Mouse (Mus musculus) layer of hippocampus, adult 18-20 months (tissue): ENCODE measurements around the gene Icam4. TPM values are rescaled to one million over a fixed set of nuclear protein-coding genes. Genes with fewer than 3 reads are reported as not detected.
"Not testable (repeated sequence)": the region's sequence is repeated elsewhere in the genome, so short reads cannot be mapped to it uniquely, and the experiment has no call there.

Experiments used
- DNase-seq, 2 experiments: peaks; one replicate each; pipeline ENCODE4 v3.0.0; 2022; ENCODE audit warnings: low spot score in 2 of 2
- long read RNA-seq: library from polyadenylated mRNA; stranded (forward); transcript quantifications from one replicate; pipeline ENCODE4 v2.0.0, GENCODE M21; 2021
- total RNA-seq, 2 experiments: library from RNA; stranded (reverse); gene quantifications; 2 replicates each; pipeline ENCODE4 v1.2.3; 2021

Gene Icam4
- 1 to 10 TPM in 1 of 2 experiments, under 1 TPM in 1; 0.97 to 1.2 TPM for total RNA-seq
- long read RNA-seq, partial matches to known transcripts: 0 of 4 reads
- long read RNA-seq, other reads (novel, unspliced or antisense): 0 of 4 reads

- peak; percentile 49 to 86 for DNase-seq
Observed at GRCm38 (mm10) chr9:21029291-21030054, at the start of gene Icam4. Gene Icam4, plus strand, starts transcription at chr9:21029373.

- DNase-seq: no peak
Observed at GRCm38 (mm10) chr9:20979769-20980168, 49.4 kb upstream of the Icam4 start.

- no peak for DNase-seq
Observed at GRCm38 (mm10) chr9:20982171-20982570, 47.0 kb upstream of the Icam4 start.

- DNase-seq: no peak
Observed at GRCm38 (mm10) chr9:20983169-20983568, 46.0 kb upstream of the Icam4 start.

- no peak for DNase-seq
Observed at GRCm38 (mm10) chr9:20986952-20987686, 42.1 kb upstream of the Icam4 start.

GRCm38 (mm10) chr9:20987953-20988352 is 41.2 kb upstream of the Icam4 start:
- DNase-seq: no peak

GRCm38 (mm10) chr9:20990861-20991260 is 38.3 kb upstream of the Icam4 start:
- no peak for DNase-seq

- DNase-seq: no peak
Observed at GRCm38 (mm10) chr9:20991587-20991986, 37.6 kb upstream of the Icam4 start.

- no peak for DNase-seq
Observed at GRCm38 (mm10) chr9:20993165-20993898, 35.8 kb upstream of the Icam4 start.

GRCm38 (mm10) chr9:20995069-20995468 is 34.1 kb upstream of the Icam4 start:
- DNase-seq: no peak

GRCm38 (mm10) chr9:20997065-20997464 is 32.1 kb upstream of the Icam4 start:
- DNase-seq: no peak

GRCm38 (mm10) chr9:20998337-20998736 is 30.8 kb upstream of the Icam4 start:
- not testable (repeated sequence) for DNase-seq

GRCm38 (mm10) chr9:21000811-21001210 is 28.4 kb upstream of the Icam4 start:
- no peak for DNase-seq

- DNase-seq: no peak
Observed at GRCm38 (mm10) chr9:21001651-21002200, 27.4 kb upstream of the Icam4 start.

- no peak for DNase-seq
Observed at GRCm38 (mm10) chr9:21002270-21002626, 26.9 kb upstream of the Icam4 start.

GRCm38 (mm10) chr9:21002627-21003551 is 26.3 kb upstream of the Icam4 start, which contains the start of gene Mrpl4:
Gene Mrpl4, plus strand, starts transcription at chr9:21002738.
- DNase-seq: peak; percentile 85 to 92

- no peak for DNase-seq
Observed at GRCm38 (mm10) chr9:21007313-21007952, 21.7 kb upstream of the Icam4 start.

GRCm38 (mm10) chr9:21008007-21008406 is 21.2 kb upstream of the Icam4 start:
- no peak for DNase-seq

- no peak for DNase-seq
Observed at GRCm38 (mm10) chr9:21010362-21010761, 18.8 kb upstream of the Icam4 start.
